Mouse (Mus musculus) ES-Bruce4 (cell line): Measurements from ENCODE around the gene Uap1l1. TPM values are rescaled to one million over a fixed set of nuclear protein-coding genes. Genes with fewer than 3 reads are reported as not detected.
A peak's percentile ranks its signal among the peaks of the same experiment; 100 is the strongest.
"Not testable (repeated sequence)": the region's sequence is repeated elsewhere in the genome, so short reads cannot be mapped to it uniquely, and the experiment has no call there.

Experiments used
- H3K27ac ChIP-seq: 2 replicates; pipeline ENCODE4 v1.5.1; 2012; ENCODE audit warnings: low read length, inconsistent platforms; ENCODE audit not compliant: insufficient read depth
- H3K27me3 ChIP-seq: 2 replicates; pipeline ENCODE4 v1.6.1; 2012; ENCODE audit warnings: mild to moderate bottlenecking, low read length, inconsistent platforms; ENCODE audit not compliant: control insufficient read depth, poor library complexity, insufficient read depth, severe bottlenecking
- H3K36me3 ChIP-seq: 2 replicates; pipeline ENCODE4 v1.6.1; 2012; ENCODE audit warnings: inconsistent platforms, mild to moderate bottlenecking, low read length, moderate library complexity; ENCODE audit not compliant: control insufficient read depth, poor library complexity, insufficient read depth, severe bottlenecking
- H3K4me1 ChIP-seq: one replicate; pipeline ENCODE4 v1.8.1; 2011; ENCODE audit warnings: low read length; ENCODE audit not compliant: control insufficient read depth, insufficient read depth
- H3K4me3 ChIP-seq: 2 replicates; pipeline ENCODE4 v1.5.1; 2011; ENCODE audit warnings: low read depth, mild to moderate bottlenecking, low read length
- H3K9ac ChIP-seq: 2 replicates; pipeline ENCODE4 v1.6.1; 2012; ENCODE audit warnings: low read depth, mild to moderate bottlenecking, inconsistent platforms; ENCODE audit not compliant: poor library complexity, severe bottlenecking
- H3K9me3 ChIP-seq: replicated peaks from 2 replicates; pipeline ENCODE4 v1.6.1; 2012; ENCODE audit warnings: mild to moderate bottlenecking, low read length, inconsistent platforms; ENCODE audit not compliant: control insufficient read depth, poor library complexity, insufficient read depth, severe bottlenecking
- CTCF ChIP-seq: IDR thresholded peaks from one replicate; pipeline ENCODE4 v1.8.1; 2011; ENCODE audit warnings: low read depth, low read length
- EP300 ChIP-seq: IDR thresholded peaks from 2 replicates; pipeline ENCODE4 v1.6.1; 2011; ENCODE audit warnings: low read depth, low read length; ENCODE audit not compliant: insufficient read depth
- POLR2A ChIP-seq: IDR thresholded peaks from one replicate; pipeline ENCODE4 v1.8.1; 2011; ENCODE audit warnings: low read length; ENCODE audit not compliant: insufficient read depth
- polyA plus RNA-seq: library from polyadenylated mRNA; stranded (reverse); fragments of >200 nt; gene quantifications from 2 replicates; pipeline ENCODE4 v1.2.4, GENCODE M21; 2011; ENCODE audit warnings: low read depth; ENCODE audit not compliant: missing spikeins, insufficient read depth, insufficient read length

The Uap1l1 gene
- 49.8 and 51.1 TPM in 2 replicates for polyA plus RNA-seq

- TF ChIP-seq POLR2A (peak; percentile 91), EP300 (0 out of 2 replicates have a peak, but pooled peaks have one; percentile 42), CTCF (no peak)
- H3K36me3 ChIP-seq = peaks cover 14% of the 10 kb centered on the region
- H3K4me3 ChIP-seq = peak within 1 kb of the TSS; percentile 94
- no peaks in the 10 kb centered on the region for H3K9me3 ChIP-seq
- H3K4me1 ChIP-seq = peaks cover 3% of the 10 kb centered on the region
- H3K27me3 ChIP-seq = no peaks in the 10 kb centered on the region
- H3K27ac ChIP-seq = 0 out of 2 replicates have a peak within 1 kb of the TSS, but pooled peaks have one; percentile 6
- peak within 1 kb of the TSS; percentile 75 for H3K9ac ChIP-seq
Observed at GRCm38 (mm10) chr2:25365091-25365761, at the start of gene Uap1l1. TSS of gene Uap1l1 (minus strand) at chr2:25365682.

GRCm38 (mm10) chr2:25413436-25413835 lies 48.0 kb upstream of the Uap1l1 start:
- not testable (repeated sequence) for H3K4me1 ChIP-seq, H3K9me3 ChIP-seq, H3K27ac ChIP-seq, H3K36me3 ChIP-seq, H3K27me3 ChIP-seq, H3K9ac ChIP-seq, H3K4me3 ChIP-seq

GRCm38 (mm10) chr2:25408908-25409307 lies 43.4 kb upstream of the Uap1l1 start:
- 0 out of 2 replicates have a peak, but pooled peaks cover 3% of the 10 kb centered on the region for H3K36me3 ChIP-seq
- H3K4me3 ChIP-seq = no peak overlapping the region
- H3K27ac ChIP-seq = no peak overlapping the region
- TF ChIP-seq CTCF (no peak), POLR2A (no peak), EP300 (no peak)
- H3K9ac ChIP-seq = no peak overlapping the region
- no peaks in the 10 kb centered on the region for H3K4me1 ChIP-seq
- H3K27me3 ChIP-seq = no peaks in the 10 kb centered on the region
- H3K9me3 ChIP-seq = no peaks in the 10 kb centered on the region

GRCm38 (mm10) chr2:25403994-25404393 lies 38.5 kb upstream of the Uap1l1 start:
- Histone ChIP-seq H3K9me3 (no peaks in the 10 kb centered on the region), H3K9ac (no peak overlapping the region), H3K4me1 (no peaks in the 10 kb centered on the region), H3K27ac (no peak overlapping the region), H3K27me3 (no peaks in the 10 kb centered on the region), H3K36me3 (no peaks in the 10 kb centered on the region), H3K4me3 (no peak overlapping the region)
- TF ChIP-seq EP300 (no peak), POLR2A (no peak), CTCF (no peak)

- H3K27ac ChIP-seq = no peak overlapping the region
- TF ChIP-seq CTCF (no peak), POLR2A (no peak), EP300 (no peak)
- H3K4me1 ChIP-seq = no peaks in the 10 kb centered on the region
- no peaks in the 10 kb centered on the region for H3K9me3 ChIP-seq
- H3K4me3 ChIP-seq = peak overlapping the region; percentile 81
- H3K9ac ChIP-seq = peak overlapping the region; percentile 73
- H3K36me3 ChIP-seq = no peaks in the 10 kb centered on the region
- no peaks in the 10 kb centered on the region for H3K27me3 ChIP-seq
Observed at GRCm38 (mm10) chr2:25402972-25403601, 37.6 kb upstream of the Uap1l1 start.

GRCm38 (mm10) chr2:25402377-25402971 lies 37.0 kb upstream of the Uap1l1 start:
- H3K27ac ChIP-seq = no peak overlapping the region
- H3K9me3 ChIP-seq = no peaks in the 10 kb centered on the region
- TF ChIP-seq EP300 = no peak
- TF ChIP-seq POLR2A = no peak
- TF ChIP-seq CTCF = peak; percentile 87
- H3K4me1 ChIP-seq = no peaks in the 10 kb centered on the region
- H3K4me3 ChIP-seq = peak overlapping the region; percentile 81
- no peak overlapping the region for H3K9ac ChIP-seq
- no peaks in the 10 kb centered on the region for H3K27me3 ChIP-seq
- no peaks in the 10 kb centered on the region for H3K36me3 ChIP-seq
